Mouse (Mus musculus) G1E-ER4 (cell line): Measurements from ENCODE around the gene Hist3h2ba. TPM values are rescaled to one million over a fixed set of nuclear protein-coding genes. Genes with fewer than 3 reads are reported as not detected.

ENCODE experiments used
- GATA1 ChIP-seq: IDR thresholded peaks from one replicate; pipeline ENCODE4 v1.8.0; 2012; ENCODE audit warnings: low read length, inconsistent platforms
- polyA plus RNA-seq: library from polyadenylated mRNA; stranded (reverse); fragments of >175 nt; gene quantifications from 2 replicates; pipeline ENCODE4 v1.2.3, GENCODE M21; 2012

Hist3h2ba gene
- polyA plus RNA-seq, 1 experiment: 0.11 TPM

DNA sequence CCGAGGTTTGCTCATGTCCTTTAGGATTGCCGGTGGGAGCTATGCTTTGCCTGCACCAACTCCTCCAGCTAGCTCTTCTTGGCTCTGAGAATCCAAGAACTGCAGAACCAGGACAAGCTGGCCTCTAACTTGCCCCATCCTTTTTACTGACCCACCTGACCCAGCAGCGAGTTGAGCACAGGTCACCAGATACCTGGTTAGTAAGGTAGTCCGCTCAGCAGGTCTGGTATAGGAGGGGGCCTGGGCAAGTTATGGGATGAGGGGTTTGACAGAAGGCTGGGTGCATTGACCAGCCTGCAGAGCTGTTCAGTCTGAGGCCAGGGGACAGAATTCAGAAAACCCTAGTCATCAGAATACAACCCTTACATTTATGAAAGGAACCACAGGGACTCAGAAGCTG, 19.7 kb upstream of the Hist3h2ba start:
- no peak for TF ChIP-seq GATA1

DNA sequence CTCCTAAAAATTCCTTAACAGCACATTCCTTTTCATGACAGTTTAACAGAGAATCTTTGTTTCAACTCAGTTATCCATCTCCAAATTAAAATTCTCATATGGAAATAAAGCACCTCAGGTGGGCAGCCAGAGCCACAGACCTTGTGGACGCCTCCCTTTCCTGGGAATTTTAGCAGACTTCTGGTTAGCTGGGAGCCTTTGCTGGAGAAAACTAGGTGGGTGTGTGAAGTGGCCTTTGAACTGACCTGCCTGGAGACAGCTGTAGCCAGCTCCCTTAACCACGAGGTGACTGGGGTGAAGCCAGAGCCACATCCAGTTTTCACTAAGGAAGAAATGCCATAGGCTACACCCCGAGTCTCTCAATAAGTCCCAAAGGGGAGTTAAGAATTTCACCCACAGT, 19.1 kb upstream of the Hist3h2ba start:
- TF ChIP-seq GATA1: no peak

DNA sequence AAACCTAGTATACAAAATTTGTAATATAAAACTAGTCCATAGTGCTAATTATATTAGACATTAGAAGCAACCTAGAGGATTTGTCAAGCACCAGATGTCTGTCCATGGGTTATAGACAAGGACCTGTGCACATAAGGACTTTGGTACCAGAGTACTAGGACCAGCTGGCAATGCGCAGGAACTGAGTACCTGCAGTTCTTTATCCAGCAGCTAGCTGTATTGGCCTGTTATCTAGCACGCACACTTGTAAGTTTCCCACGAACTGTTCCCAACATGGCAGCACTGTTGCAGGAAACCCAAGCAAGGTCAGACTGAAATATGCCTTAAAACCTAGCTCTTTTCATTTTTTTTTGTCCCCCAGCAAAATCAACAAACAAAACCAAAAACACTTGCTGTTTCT, 18.5 kb upstream of the Hist3h2ba start:
- TF ChIP-seq GATA1: no peak

DNA sequence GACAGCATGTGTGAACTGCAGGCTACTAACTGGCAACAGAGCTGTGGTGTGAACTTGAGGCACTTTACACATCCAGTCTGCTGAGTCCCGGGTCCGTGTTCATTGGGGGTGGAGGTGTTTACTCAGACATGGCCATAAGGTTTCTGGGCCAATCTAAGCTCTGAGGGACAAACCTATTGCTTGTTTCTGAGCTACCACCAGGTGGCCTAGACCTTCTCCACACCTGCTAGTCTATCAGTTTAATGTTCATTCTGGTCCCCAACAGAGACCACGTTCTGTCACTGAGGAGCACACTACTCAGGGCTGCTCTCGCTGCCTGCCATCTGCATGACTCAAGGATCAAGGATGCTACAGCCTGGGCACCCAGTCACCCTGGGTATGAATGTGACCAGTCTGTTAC, 17.1 kb upstream of the Hist3h2ba start:
- no peak for TF ChIP-seq GATA1

DNA sequence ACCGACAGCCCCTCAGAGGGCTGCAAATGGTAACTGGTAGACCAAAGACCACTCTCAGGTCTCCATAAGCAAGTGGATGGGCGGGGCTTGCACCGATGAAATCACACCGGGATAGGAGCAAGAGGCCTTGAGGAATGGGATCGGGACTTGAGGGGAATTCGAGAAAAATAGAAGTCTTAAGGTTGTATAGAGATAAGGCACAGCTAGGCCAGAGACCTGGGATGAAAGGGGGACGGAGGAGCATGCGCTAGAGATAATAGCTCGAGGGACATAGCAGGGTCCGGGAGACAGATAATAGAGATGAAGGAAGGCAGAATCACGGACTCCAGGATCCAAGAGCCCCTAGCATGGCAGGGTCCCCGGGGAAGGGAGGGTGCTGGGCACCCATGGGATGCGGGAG, 10.8 kb upstream of the Hist3h2ba start:
- no peak for TF ChIP-seq GATA1

DNA sequence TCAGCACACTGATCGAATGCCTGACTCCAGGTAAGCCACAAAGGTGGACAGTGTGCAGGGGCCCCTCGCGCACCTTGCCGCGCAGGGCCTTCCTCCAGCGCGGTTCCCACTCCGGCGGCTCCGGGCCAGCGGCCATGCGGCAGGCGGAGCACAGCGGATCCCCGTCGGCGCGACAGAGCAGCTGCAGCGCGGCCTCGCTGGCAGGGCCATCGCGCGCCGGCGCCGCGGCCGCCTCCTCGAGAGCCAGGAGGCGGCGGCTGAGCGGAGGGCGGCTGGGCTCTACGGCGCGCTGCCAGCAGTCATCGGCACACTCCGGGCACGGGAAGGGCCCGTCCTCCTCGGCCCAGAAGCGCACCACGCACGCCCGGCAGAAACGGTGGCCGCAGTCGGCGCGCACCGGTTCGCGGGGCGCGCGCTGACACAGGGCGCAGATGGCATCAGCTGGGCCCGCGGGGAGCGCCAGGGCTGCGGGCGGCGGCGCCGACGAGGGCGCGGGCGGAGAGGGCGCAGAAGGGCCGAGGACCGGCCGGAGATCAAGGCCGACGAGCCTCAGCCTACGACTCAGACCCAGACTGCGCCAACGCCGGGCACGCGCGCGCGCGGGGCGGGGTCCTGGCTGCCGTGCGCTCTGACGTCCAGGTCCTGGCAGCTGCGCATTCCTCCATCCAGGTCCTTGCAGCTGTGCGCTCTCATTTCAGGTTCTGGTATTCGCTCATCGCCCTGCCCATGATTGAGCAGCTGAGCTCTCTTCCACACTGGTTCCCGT, 10.2 kb upstream of the Hist3h2ba start, which contains the start of gene Rnf187:
Gene Rnf187, minus strand, starts transcription at position 595 of the 766 bp plus-strand sequence.
- TF ChIP-seq GATA1: no peak

DNA sequence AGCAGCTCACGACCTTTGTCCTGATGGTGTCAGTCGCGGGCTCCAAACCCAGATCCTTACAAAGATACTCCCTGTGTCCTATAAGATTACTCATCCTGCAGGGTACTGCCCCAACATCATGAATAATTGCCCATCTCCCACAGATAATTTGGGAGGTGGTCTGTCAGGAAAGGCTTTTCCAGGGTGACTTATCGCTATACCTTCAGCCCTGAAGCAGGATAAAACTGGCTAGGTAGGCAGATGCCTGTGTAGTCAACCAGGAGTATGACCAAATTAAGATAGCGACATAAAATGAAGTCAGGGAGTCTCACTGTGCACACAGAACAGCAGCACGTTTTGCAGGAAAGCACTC, 9.7 kb upstream of the Hist3h2ba start:
- no peak for TF ChIP-seq GATA1

DNA sequence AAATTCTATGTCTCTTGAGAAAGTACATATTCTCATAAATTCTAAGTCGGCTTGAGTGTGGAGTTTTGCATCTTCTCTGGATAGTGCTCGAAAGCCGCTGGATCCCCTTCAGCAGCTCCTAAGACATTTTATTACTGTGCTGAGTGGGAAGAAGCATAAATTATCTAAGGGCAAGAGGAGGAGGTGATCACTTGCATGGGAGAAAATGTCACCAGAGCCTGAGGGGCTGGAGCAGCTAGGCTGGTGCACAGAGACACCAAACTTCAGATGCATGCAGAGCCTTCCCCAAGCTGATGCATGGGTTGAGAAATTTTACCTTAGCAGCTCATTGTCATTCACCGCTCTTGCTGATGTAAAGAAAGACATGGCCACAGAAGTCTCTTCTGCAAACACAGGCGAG, 4.6 kb upstream of the Hist3h2ba start:
- no peak for TF ChIP-seq GATA1

DNA sequence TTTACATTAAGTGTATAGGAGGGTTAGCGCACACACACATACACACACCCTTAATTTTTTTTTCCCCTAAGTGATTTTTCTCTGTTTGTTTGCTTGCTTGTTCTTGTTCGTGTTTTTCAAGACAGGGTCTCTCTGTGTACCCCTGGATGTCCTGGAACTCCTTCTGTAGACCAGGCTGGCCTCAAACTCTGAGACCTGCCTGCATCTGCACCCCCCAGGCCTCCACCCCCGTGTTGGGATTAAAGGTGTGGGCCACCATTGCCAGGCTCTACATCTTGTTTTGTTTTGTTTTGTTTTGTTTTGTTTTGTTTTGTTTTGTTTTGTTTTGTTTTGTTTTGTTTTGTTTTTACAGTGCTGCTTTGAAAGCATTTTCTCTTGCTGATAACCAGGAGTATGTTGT, 1.4 kb upstream of the Hist3h2ba start:
- no peak for TF ChIP-seq GATA1

DNA sequence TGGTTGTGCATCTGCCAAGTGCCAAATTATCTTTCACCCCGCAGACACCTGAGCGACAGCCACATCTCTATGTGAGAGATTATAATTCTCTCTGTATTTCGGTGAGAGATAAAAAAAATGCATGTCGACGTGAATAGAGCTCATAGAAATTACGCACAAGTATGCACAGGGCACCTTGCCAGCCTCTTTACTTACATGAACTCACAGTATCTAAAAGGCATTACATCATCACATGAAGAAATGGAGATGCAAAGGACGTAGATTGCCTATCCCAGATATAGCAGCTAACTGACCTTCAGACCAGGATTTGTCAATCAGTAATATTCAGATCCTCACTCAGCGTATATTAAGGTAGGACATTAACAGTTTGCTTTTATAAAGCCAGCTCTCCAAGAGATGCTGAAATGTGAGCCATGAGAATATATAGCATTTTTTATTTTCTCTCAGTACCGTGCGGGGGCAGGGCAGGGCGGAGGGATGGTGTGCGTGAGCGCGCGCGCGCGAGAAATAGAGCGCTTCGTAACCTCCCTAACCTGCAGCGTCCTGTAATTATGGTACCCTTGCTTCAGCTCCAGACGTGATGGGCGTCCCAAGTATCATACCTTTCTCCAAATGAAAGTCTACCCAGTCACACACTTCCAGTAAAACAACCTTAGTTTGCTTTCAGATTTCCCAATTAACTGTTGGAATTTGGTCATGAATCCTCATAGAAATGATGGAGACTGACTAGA, 757 bp upstream of the Hist3h2ba start:
- no peak for TF ChIP-seq GATA1

DNA sequence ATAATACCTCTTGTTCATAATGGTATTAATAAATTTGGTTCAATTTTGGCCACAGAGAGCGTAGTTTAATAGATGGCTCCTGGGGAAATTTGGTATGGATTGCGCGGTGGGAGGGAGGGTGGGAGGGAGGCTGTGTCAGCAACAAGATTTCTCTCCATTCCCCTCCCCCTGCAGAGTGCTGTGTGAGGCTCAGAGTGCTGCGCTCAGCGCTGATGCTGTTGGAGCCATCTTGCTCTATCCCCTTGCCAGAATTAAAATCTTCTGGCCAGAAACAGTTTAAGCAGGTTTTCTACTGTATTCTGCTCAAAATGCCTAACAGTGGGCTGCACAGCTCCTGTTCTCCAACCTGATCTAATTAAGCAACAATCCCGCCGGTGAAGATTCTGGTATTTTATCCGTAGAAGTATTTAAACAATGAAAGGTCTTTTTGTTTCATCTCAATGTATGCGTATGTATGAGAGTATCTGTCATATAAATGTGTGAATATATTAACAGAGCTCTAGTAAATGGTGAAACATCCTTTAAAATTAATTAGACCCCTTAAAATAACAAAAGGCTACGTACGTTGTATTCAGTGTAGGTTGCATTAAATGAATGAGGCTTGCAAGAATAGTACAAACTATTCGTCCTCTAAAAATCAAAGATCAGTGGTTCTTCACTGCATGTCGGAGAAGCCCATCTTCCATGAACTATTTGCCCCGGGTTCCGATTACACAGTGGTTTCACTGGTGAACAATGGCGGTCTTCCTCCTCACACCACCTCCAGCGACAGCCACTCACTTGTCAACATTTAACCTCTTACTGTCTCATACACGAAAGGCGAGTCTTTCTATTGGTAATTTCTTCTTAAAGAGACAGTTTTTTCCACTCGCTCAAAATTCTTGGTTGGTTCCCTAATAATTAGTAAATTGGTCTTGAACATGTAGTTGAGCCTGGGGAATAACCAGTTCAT, 1.0 kb downstream of the Hist3h2ba start:
- no peak for TF ChIP-seq GATA1

DNA sequence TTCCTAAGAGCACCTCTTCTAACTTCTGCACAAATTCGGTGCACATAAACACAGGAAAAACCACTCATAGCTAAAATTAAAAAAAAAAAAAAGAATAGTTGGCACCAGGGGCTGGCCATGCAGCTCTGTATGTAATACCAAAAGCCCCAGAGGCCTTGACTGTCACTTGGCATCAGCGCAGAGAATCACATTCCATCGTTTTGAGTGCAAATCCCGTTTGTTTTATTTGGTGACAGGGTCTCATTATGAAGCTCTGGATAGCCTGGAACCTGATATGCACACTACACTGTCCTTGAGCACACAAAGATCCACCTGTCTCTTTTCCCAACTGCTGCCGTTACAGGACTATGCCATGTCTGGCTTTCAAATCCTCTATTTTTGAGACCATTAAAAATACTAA, 2.5 kb downstream of the Hist3h2ba start:
- TF ChIP-seq GATA1: no peak

DNA sequence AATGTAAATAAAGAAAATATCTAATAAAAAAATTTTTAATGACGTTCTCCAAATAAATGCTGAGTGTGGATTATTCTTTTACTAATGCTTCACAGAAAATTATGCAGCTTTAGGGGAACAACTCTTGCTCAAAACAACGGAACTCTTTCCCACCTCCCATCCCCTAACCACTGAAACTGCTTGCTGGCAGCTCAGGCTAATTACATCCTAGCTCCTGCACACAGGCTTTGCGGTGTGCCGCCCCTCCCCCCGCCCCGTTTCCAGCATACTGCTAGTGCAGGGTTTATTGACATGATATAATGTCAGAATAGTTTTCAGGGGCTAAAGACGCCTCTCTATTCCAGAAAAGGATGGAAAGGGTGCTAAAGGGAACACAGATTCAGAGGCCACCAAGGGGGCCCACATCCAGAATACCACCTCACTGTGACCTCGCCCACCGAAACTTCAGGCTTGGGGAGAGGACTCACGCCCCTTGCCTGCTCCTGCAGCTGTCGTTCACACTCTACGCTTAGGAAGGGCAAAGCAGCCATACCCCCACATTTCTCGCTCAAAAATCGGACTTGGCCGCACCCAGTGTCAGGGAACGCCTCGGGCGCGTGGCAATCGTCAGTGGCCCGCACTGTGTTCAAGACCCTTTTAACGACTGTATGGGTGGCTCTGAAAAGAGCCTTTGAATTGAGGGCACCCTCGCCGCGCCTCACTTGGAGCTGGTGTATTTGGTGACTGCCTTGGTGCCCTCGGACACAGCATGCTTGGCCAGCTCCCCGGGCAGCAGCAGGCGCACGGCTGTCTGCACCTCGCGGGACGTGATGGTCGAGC, 4.8 kb downstream of the Hist3h2ba start:
- TF ChIP-seq GATA1: no peak

DNA sequence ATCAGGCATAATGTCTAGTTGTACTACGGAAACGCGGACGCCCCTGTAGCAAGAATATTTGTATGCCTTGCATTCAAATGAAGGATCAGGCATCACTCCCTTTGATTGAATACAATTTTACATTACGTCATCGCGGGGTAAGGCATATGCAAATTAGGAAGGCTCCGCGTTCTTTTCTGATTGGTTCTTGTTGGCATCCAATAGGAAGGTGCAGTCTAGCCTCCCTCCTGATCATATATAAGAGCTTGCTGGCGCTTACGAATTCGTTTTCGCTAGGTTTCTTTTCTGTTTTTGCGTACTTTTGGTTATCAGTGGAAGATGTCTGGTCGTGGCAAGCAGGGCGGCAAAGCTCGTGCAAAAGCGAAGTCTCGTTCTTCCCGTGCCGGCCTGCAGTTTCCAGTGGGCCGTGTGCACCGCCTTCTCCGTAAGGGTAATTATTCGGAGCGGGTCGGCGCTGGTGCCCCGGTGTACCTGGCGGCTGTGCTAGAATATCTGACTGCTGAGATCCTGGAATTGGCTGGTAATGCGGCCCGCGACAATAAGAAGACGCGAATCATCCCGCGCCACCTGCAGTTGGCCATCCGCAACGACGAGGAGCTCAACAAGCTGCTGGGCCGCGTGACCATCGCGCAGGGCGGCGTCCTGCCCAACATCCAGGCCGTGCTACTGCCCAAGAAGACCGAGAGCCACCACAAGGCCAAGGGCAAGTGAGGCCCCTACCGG, 5.9 kb downstream of the Hist3h2ba start, which contains the start of the genes Hist3h2a and Trim17:
Gene Hist3h2a, plus strand, starts transcription at position 266 of the 723 bp plus-strand sequence.
Gene Trim17, plus strand, starts transcription at position 266 of the 723 bp plus-strand sequence.
- no peak for TF ChIP-seq GATA1
